Mouse (Mus musculus): ENCODE data around the gene Nanos1.

GRCm38 (mm10) chr19:60710196-60710595, 45.6 kb upstream of the Nanos1 start:
- no peak for TF ChIP-seq CTCF (IDR thresholded peaks at IDR 0.05)
- TF ChIP-seq POLR2A (IDR thresholded peaks at IDR 0.05; ENCODE audit: insufficient read depth, low read depth, low read length) = no peak
